Mouse (Mus musculus) layer of hippocampus, postnatal 25 days (tissue): ENCODE measurements around the gene Gm30191. TPM values are rescaled to one million over a fixed set of nuclear protein-coding genes. Genes with fewer than 3 reads are reported as not detected.
"Not testable (repeated sequence)": the region's sequence is repeated elsewhere in the genome, so short reads cannot be mapped to it uniquely, and the experiment has no call there.

Experiments used
- DNase-seq, 2 experiments: peaks; one replicate each; pipeline ENCODE4 v3.0.0; 2022; ENCODE audit warnings: mixed read lengths in 2 of 2, low spot score in 1 of 2; ENCODE audit errors: extremely low spot score in 1 of 2
- total RNA-seq, 2 experiments: library from RNA; stranded (reverse); gene quantifications; 2 replicates each; pipeline ENCODE4 v1.2.3; 2021

The Gm30191 gene
- total RNA-seq, 2 experiments from 2014 or later = not detected

DNA sequence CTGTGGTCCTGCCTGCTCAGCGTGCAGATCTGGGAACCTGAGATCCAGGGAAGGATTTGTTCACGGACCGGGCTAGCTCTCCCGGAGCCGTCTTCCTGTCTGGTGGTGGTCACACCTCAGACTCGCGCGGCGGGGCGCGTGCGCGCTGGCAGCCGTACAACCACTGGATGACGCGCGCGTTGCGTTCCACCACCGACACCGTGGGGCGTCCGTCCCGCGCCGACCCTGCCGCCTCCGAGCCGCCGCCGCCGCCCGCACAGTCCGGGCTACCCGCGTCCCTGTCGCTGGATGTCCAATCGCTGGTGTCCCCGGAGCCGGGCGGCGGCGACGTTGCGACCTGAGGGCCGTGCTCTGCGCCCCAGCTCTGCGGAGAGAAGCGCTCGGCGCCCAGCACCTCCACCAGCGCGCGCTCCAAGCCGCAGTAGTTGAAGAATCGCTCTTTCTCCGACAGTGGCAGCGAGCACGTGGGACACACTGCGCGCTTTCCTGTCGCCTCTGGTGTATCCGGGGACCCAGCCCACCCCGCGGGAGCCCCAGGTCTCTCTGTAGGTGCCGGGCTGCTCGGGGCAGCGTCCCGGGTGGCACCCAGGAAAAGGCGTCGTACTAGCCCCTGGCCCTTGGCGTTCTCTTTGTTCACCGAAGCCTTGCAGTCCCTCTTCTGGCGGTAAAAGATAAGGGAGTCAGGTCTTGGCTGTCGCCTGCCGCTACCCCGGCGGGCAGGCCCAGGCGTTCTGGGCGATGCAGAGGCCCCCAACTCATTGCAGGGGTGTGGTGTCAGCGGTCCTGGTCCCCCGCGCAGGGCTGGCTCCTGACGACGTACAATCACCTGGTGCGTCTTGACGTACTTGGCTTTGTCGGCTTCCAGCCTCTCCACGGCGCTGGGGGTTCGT is 4.8 kb downstream of the Gm30191 start:
- DNase-seq = peak in 1 of 2 experiments; percentile 24

DNA sequence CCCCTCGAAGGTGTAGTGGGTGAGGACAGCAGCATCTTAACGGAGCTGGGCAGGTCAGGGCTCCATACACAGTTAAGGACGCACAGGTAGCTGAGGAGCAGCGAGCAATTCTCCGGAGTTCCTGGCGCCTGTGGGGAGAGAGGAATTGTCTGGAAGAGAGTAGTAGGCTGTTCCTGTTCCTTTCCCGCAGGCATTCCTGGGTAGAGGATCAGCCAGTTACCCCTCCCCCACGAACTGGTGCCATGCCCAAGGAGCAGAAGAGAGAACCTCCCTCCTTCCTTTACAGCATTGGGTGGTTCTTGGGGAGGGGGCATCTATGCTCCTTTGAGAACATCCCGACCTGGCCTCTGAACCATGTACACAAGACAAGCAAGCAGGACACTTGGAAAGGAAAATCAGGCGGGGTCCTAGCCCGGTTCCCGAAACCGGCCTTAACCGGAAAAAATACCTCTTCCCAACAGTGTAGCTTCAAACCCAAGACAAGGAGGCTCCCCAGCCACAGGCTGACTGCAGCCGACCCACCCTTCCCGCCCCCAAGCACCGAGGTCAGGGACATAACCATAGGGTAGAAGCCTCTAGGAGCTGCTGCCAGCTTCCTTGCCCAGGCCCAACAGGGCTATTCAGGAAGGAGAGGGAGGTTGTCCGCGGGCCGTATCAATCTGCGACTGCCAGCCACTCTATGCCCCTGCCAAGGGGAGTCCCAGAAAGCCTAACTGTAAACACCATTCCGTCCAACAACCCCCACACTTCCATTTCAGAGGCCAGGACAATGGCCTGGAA is 5.6 kb downstream of the Gm30191 start:
- DNase-seq = no peak

DNA sequence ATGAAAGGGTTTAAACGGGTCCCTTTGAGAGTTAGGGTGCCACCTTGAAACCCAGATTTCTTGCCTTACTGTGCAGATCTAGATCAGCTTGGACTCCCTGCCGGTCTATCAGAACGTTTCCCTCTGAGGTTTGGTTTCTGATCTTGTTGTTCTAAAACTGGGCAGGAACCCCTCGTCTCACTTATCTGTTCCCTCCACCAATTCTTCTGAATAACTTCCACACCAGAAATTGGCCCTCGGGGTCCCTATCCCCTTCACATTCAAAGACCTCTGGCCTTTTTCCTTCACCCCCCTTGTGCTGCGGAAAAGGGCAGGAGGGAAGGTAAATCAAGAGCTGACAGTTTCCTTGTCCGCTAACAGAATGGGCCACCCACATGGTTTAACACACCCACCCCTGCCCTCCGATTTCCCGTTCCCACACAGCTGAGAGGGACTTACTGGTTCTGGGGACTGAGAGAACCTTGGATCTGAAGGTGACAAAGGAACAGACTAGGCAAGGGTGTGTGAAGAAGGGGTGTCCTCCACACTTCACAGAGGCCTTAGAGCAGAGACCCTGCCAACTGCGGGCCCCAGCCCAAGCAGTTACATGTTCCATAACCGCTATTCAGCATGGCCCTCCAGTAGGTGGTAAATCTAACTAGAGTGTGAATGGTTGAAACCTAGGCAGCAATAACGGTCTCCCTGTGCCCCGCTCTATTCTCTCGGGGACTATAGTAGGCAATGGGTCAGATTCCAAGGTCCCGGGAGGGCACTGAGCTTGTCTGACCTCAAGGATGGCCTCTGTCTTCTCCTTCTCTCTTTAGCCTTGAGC is 6.4 kb downstream of the Gm30191 start:
- no peak for DNase-seq

DNA sequence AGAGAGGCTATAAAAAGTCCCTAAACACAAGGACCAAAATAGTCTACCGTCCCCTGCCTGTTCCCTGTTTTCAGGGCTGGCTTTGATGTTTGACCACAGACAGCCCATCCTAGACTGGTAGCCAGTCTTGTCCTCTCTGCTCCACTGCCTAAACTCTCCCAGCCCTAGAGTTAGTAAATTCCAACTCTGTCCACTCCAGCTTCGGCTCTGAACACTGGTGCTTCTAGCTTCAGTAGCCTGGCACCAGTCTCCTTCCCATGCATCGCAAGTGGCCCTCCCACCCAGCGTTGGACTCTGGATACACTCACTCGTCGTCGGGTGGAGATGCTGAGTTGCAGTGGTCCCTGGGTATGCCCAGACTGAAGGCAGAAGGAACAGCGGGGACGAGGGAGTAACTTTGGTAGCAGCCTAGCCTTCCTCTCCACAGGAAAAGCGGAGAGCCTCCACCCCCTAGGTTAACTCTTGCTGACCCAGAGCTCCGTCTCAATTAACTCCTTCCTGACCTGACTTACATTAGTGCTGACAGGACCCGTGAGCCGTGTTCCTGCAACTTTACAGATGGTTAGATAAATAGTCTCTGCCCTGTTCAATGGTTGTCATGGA is 7.1 kb downstream of the Gm30191 start, which contains the start of gene Grrp1:
Gene Grrp1 (minus strand): TSS at position 385 of the 603 bp plus-strand sequence.
- DNase-seq = no peak

DNA sequence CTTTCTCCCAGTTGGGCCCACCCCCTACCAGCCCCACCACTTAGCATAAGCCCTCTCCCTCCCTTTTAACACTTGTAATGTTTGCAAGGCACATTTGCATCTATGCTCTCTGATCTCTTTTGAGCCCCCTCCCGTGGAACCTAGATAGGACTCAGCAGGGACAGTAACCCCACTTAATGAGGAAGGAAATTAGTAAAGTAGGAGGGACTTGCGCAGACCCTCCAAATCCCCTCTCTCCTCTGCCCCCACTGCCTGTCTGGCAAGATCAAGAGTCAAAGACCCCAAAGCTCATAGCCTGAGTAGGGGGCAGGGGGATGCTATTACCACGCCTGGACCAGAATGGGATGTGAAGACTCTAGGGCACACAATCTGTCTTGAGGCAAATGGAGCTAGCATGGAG is 8.1 kb downstream of the Gm30191 start:
- DNase-seq = no peak

DNA sequence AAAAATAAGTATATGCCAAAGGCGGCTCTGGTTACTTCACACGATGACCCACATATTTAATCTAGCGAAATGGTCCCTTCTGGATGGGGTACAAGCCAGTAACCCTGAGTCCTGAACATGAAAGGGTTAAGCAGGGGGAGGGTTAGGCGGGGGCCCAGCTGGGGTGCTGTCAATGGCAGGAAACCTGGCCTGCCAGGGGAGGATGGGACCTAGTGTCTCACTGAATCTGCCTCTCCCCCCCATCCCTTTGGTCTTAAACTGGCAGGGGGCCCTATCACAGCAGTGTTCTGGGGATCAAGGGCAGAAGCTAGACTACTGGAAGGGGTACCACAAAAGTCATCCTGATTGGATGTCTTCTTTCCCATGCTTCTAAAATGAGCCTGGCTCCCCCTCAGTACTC is 9.1 kb downstream of the Gm30191 start:
- no peak for DNase-seq

DNA sequence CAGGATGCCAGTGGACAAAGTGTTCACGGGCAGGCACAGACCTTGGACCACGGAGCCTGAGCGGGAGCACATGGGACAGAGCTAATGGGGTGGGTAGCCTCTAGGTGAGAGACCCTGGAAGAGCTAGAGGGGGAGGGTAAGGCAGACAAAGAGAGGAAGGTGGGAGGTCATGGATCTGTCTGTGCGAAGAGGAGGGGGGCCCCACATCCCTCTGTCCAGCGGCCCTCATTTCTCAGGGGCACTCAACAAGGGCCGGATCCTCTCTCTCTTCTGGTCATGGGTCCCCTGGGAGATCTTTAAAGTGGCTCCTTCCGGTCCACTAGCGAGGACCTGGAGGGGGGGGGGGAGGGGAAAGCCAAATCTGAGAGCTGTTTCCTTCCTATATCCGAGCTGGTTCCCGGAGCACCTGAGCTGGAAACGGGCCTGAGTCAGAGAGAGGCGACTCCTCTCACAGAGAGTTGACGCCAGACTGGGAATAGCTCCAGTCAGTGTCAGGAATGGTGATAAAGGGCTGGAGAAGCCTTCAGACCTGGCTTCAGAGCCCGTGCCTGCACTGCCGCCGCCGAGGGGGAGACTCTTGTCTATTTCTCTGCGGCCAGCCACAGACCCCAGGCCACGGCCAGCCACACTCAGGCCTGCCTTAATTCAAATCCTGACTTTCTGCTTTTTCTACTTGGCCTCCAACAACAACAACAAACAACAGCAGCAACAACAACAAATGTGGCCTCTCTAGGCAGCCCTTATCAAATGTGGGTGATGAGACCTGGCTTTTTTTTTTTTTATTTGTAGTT is 9.9 kb downstream of the Gm30191 start:
- no peak for DNase-seq

DNA sequence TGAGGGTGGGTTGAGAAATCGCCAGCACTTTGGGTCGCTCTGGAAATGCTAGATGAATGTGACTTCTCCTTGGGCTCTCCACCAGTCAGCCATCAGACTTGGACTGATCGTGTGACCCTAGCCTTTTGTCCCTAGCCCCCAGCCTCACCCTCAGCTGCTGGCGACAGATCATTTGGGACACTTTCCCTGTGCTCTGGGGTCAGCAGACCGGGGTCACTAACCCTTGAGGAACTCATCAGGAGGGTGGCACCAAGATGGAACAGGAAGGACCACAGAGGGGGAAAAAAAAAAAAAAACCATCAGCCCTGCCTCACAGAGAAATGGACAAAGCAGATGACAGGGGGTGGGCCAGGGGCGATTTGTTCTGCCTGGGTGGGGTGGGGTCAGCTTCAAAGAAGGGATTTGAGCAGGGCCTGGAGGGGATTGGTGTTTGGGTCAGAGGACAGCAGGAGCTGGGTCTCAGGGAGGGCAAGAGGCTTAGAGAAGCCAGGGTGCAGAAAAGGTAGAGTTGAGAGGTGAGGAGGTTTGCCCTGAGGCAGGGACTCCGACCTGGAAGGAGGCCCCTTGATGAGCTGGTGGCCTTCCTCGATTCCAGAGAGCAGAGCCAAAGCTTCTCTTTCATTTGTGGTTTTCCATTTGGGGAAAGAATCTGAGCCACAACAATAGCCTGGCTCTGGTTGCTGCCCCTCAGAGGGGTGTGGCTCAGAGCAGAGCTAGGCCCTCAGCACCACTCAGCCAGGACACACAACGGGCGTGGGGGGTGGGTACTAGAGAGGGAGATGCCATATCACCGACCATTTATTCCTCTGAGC is 10.7 kb downstream of the Gm30191 start:
- no peak for DNase-seq

DNA sequence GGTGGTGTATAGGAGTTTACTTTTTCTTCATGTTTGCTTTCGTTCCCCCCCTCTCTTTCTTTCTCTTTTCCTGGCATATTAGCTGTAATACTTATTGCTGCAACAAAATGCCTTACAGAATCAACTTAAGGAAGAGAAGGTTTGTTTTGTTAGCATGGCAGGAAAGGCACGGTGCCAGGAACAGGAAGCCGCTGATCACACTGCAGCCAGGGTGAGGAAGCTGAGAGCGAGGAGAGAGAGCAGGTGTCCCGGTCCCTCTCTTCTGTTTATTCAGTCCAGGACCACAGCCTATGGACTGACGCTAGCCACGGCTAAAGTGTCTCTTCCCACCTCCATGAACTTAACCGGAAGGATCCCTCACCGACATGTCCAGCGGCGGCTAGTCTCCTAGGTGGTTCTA is 11.6 kb downstream of the Gm30191 start:
- DNase-seq = no peak

DNA sequence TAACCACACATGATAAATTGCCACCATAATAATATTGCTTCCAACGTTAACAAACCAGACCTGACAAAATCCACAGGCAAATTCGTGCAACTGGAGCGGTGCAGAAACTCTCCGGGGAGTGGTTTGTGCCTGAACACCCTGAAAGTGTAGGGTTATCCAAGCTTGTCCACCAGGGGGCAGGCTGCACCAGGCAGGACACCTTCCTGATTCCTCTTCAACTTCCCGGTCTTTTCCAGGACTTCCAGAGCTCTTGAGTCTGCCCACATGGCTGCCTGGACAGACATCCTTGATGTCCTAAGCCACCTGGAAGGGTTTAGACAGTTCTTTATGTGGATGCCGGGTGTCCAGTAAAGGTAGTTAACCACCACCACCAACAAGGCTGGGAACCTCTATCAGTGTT is 16.5 kb downstream of the Gm30191 start:
- peak; percentile 33 to 75 for DNase-seq

DNA sequence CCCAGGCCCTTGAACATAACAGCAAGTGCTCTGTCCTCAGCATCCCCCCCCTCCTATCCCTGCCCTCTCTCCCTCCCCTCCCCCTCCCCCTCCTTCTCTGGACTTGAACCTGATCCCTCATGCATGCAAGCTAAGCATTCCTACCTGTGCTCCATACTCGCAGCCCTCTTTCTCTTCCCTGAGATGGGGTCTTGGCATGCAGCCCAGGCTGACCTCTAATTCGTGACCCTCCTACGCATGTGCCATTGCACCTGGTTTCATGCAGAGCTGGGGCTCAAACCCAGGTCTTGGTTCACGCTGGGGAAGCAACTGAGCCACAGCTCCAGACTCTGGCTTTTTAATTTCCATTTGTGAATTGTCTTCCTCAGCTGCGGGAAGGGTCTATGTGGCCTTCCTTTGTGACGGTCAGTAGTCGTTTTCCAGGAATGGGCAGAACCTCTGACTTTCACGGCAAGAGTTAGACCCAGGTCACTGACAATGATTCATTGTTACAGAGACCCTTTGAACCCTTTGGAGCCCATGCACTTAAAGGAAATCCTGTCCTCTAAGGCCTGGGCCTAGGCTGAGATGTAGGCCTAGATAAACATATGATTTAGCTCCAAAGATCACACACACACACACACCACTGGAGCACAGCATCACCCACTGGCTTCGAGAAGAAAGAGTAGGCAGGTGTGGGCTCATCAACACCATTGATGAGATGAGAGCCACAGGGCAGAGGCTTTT is 19.3 kb downstream of the Gm30191 start:
- no peak for DNase-seq

DNA sequence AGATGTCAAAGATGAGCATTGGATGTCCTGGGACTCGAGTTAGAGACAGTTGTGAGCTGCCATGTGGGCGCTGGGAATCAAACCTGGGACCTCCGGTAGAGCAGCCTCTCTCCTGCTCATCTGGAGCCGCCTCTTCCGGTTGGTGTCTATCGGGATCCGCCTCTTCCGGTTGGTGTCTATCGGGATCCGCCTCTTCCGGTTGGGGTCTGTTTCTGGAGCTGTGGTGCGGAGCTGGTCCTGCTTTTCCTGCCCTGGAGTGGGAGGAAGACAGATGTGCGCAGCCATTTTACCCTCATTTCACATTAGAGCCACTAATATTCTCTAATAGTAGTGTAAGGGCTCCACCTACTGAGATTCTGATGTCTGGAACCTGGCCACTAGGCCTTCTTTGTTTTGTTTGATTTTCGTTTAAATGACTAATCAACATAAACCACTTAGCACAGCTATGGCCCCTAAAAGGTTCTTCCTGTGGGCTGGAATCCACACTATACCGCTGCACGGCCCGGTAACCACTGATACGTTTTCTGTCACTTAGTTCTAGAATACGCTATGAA is 21.4 kb downstream of the Gm30191 start:
- DNase-seq = no peak

DNA sequence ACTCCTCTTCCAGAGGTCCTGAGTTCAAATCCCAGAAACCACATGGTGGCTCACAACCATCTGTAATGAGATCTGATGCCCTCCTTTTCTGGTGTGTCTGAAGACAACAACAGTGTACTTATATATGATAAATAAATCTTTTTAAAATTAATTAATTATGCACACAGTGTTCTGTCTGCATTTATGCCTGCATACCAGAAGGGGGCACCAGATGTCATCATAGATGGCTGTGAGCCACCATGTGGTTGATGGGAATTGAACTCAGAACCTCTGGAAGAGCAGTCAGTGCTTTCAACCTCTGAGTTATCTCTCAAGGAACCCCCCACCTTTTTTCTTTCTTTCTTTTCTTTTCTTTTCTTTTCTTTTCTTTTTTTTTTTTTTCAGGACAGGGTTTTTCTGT is 22.9 kb downstream of the Gm30191 start:
- DNase-seq = not testable (repeated sequence)

DNA sequence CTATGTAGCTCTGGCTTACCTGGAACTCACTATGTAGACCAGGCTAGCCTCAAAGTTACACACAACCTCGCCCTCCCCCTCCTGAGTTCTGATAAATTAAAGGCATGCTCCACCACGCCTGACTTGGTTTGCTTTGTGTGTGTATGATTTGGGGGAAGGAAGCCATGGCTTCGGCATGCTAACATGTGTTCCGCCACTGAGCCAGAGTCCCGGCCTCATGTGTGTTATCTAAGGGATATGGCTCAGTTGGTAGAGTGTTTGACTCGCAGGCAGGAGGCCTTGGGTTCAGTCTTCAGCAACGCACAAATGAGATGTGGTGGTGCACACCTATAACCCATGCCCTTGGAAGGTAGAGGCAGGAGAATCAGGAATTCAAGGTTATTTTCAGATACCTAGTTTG is 25.2 kb downstream of the Gm30191 start:
- no peak for DNase-seq

DNA sequence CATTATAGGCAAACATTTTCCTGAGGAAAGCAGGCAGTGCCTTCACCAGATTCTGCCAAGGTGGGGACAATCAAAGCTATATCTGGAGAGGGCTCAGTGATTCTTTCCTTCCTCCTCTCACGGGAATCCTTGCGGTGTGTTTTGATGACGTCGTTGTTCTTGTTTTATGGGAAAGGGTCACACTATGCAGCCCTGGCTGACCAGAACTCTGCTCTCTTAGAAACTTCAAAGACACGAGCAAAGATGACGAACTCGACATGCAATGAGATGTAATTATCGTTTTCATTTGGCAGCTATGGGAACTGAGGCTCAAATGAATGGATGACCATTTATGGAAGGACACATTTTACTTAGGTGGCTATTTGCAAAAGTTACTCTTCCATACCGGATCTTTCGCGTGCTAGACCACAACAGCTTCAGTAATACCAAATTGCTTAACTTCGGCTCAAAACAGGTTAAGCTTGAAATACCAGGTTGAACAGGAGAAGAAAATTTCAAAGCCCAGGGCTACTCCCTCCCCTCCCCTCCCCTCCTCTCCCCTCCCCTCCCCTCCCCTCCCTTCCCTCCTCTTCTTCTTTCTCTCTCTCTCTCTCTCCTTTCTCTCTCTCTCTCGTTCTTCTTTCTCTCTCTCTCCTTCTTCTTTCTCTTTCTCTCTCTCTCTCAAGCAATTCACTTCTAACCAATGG is 26.1 kb downstream of the Gm30191 start:
- no peak for DNase-seq

DNA sequence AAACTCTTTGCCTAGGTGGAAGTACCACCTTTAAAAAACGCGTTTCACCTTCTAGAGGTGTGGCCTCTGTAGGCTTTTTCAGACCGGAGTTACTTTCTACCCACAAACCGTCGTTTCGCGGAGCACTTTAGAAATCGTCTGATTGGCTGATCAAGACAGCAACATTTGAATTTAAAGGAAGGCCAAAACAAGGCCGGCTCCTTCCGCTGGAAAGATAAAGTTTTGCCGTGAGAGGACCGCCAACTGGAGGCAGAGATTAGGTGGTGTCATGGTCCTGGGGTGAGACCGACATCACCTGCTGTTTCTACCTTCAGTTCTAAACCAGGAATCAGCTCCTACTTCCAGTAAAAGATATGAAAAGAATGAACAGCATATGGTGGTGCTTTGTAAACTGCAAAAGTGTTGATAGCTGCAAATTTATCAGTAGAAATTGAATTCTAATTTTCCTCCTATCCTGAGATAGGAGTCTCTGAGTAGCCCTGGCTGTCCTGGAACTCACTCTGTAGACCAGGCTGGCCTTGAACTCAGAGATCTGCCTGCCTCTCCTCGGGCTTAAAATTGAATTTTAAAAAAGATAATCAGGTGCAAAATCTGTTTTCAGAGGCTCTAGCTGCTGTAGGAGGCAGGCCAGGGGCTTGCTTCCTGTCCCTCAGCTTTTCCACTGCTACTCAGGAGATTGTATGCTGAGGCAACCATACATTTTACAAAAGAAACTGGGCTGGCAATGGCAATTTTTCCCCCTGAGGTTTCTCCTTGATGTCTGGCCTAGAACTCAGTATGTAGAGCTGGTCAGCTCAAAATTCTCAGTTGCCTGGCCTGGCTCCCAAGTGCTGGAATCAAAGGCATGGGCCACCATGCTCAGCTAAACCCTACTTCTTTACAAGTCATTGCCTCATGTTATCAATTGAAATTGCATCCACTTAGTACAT is 26.9 kb downstream of the Gm30191 start:
- DNase-seq = no peak
